Mouse (Mus musculus): ENCODE measurements around the gene Mylk3.

DNA sequence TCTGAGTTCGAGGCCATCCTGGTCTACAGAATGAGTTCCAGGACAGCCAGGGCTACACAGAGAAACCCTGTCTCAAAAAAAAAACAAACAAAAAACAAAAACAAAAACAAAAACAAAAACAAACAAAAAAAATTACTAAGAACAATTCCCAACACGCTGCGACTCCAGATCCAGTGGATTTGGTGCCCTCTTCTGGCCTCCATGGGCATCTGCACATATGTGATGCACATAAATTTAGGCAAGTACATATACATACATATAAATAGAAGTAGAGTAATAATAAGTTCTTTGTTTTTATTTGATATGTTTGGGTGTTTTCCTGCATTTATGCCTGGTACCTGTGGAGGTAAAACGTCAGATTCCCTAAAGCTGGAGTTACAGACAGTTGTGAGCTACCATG, 12.4 kb upstream of the Mylk3 start:
- TF ChIP-seq GATA1 (IDR thresholded peaks at IDR 0.05; ENCODE audit: borderline replicate concordance, low read length) (no peak), FLI1 (IDR thresholded peaks at IDR 0.05; ENCODE audit: low read length) (no peak)
